Mouse (Mus musculus): Measurements from ENCODE around the gene Cradd.

DNA sequence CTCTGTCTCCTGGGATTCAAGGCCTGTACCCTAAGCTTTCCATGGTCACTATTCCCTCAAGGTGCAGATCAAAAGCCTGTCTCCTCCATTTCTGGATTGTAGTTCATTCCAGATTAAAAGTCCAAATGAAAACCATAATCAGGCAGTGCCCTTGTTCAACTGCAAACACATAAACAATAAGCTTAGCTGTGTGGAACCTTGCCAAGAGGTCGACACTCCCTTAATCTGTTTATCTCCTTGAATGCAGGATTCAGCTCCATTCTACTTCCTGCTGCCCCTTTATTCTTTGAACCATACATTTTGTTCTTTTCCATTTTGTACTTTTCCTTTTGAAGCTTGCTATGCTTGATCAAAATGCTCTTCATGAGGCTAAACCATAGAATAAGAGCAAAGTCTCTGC, 174.3 kb downstream of the Cradd start:
- TF ChIP-seq CTCF (IDR thresholded peaks at IDR 0.05; ENCODE audit: low read depth, low read length) (no peak), POLR2A (IDR thresholded peaks at IDR 0.05; ENCODE audit: extremely low read depth, insufficient read depth, low read length) (no peak)

Measured in liver, adult 2 months (tissue).